Mouse (Mus musculus) heart, adult 2 months (tissue): ENCODE data around the gene Vinac1.

Source experiments
- CTCF ChIP-seq: fragments of 200-600 bp; IDR thresholded peaks from 2 replicates; pipeline ENCODE4 v1.8.1; 2022; ENCODE audit warnings: antibody characterized with exemption, mild to moderate bottlenecking, moderate library complexity
- EP300 ChIP-seq: fragments of 200-500 bp; IDR thresholded peaks from 2 replicates; pipeline ENCODE4 v1.6.1; 2011; ENCODE audit warnings: low read depth, low read length, control low read depth; ENCODE audit not compliant: insufficient read depth
- POLR2A ChIP-seq: fragments of 200-500 bp; IDR thresholded peaks from 2 replicates; pipeline ENCODE4 v1.6.1; 2011; ENCODE audit warnings: mild to moderate bottlenecking, low read depth, low read length, control low read depth; ENCODE audit not compliant: insufficient read depth

- TF ChIP-seq POLR2A, result no peak
- TF ChIP-seq CTCF, result no peak
- no peak for TF ChIP-seq EP300
Observed at GRCm38 (mm10) chr2:129020106-129020505, 27.9 kb downstream of the Vinac1 start.
